21 mouse cellular contexts compared by ENCODE assay signal in genomic region chr5:100981849-100982572, GRCm38 (mm10).
A peak's percentile ranks its signal among the peaks of the same experiment; 100 is the strongest.
DNase-seq lines count a peak whose midpoint lies in the region; ATAC-seq lines count a peak whose summit lies in the region.
"Had no signal": no experiment of that assay in that cellular context is flagged by ENCODE, and none has a peak within 500 bp of the region (broad histone marks: within the 10 kb centered on the region; RNA-seq: fewer than 3 reads in every experiment).

No protein-coding gene starts in this region.

- ATAC-seq in midbrain, embryonic 14.5 days (ENCODE audit: low FRiP score, low TSS enrichment), result no peak
- no peak for ATAC-seq in midbrain, embryonic 11.5 days (ENCODE audit: low FRiP score)
- ATAC-seq in neural tube, embryonic 11.5 days (ENCODE audit: insufficient read depth, low FRiP score, low TSS enrichment), result 0 out of 2 replicates have a peak, but pooled peaks have one; percentile 27
- ATAC-seq in cerebellum, adult (ENCODE audit: insufficient number of reproducible peaks, low FRiP score, low TSS enrichment), result no peak
- ATAC-seq: liver, postnatal 0 days had no signal

- DNase-seq in embryo, embryonic 11 days, result peak; percentile 33
- no peak for DNase-seq in embryo, embryonic 10 days (ENCODE audit: low spot score)
- DNase-seq in midbrain, embryonic 14.5 days, result peak; percentile 25
- no peak for DNase-seq in midbrain, embryonic 11.5 days (ENCODE audit: low spot score, missing footprints)
- peak; percentile 58 for DNase-seq in neural tube, embryonic 11.5 days (ENCODE audit: low spot score)
- DNase-seq in ovary, postnatal 10 days (ENCODE audit: low spot score), result no peak
- DNase-seq in layer of hippocampus, adult 11-12 months (ENCODE audit: low spot score), result no peak
- DNase-seq: cerebellum, adult 9-11 months; gastrocnemius, postnatal 36 days; heart, postnatal 4 days; kidney, adult 11 months; kidney, postnatal 14 days; layer of hippocampus, adult 9-11 months; liver, postnatal 0 days; lung, postnatal 14 days; thymus, postnatal 36 days had no signal

- peak overlapping the region; percentile 11; the same call in 1 of the 2 replicates for H3K4me2 ChIP-seq in midbrain, embryonic 14.5 days (ENCODE audit: low read length)
- no peak overlapping the region for H3K4me2 ChIP-seq in midbrain, embryonic 11.5 days
- H3K4me2 ChIP-seq in neural tube, embryonic 11.5 days (ENCODE audit: low read depth), result no peak overlapping the region
- H3K4me2 ChIP-seq: heart, embryonic 12.5 days; limb, embryonic 15.5 days had no signal

- H3K9ac ChIP-seq in midbrain, embryonic 14.5 days (replicated peaks; ENCODE audit: low read length), result no peak overlapping the region
- H3K9ac ChIP-seq in midbrain, embryonic 11.5 days (ENCODE audit: low read length), result no peak overlapping the region
- H3K9ac ChIP-seq in neural tube, embryonic 11.5 days (ENCODE audit: low read length), result no peak overlapping the region
- H3K9ac ChIP-seq: heart, embryonic 12.5 days; limb, embryonic 15.5 days; liver, postnatal 0 days had no signal

- H3K36me3 ChIP-seq in midbrain, embryonic 14.5 days (ENCODE audit: control insufficient read depth, insufficient read depth, low read length), result no peaks in the 10 kb centered on the region
- H3K36me3 ChIP-seq in midbrain, embryonic 11.5 days (ENCODE audit: control insufficient read depth, insufficient read depth, low read length), result no peaks in the 10 kb centered on the region
- no peaks in the 10 kb centered on the region for H3K36me3 ChIP-seq in neural tube, embryonic 11.5 days (ENCODE audit: control insufficient read depth, insufficient read depth, low read length)
- H3K36me3 ChIP-seq: heart, embryonic 12.5 days; limb, embryonic 15.5 days had no signal

- no peak overlapping the region for H3K27ac ChIP-seq in midbrain, embryonic 14.5 days (replicated peaks; ENCODE audit: low read depth, low read length)
- no peak overlapping the region for H3K27ac ChIP-seq in midbrain, embryonic 11.5 days (ENCODE audit: low read depth, low read length)
- no peak overlapping the region for H3K27ac ChIP-seq in neural tube, embryonic 11.5 days (ENCODE audit: low read depth, low read length)
- H3K27ac ChIP-seq: limb, embryonic 15.5 days had no signal

- no peak overlapping the region for H3K4me3 ChIP-seq in midbrain, embryonic 14.5 days (replicated peaks; ENCODE audit: low read depth, low read length)
- H3K4me3 ChIP-seq in midbrain, embryonic 11.5 days (ENCODE audit: low read depth, low read length), result no peak overlapping the region
- H3K4me3 ChIP-seq in neural tube, embryonic 11.5 days (ENCODE audit: low read depth, low read length), result no peak overlapping the region
- H3K4me3 ChIP-seq: erythroblast, embryonic 14.5 days; heart, embryonic 12.5 days; limb, embryonic 15.5 days; megakaryocyte, embryonic 14.5 days had no signal

- H3K4me1 ChIP-seq in midbrain, embryonic 14.5 days (ENCODE audit: control insufficient read depth, insufficient read depth, low read length), result no peaks in the 10 kb centered on the region
- H3K4me1 ChIP-seq in midbrain, embryonic 11.5 days (ENCODE audit: control insufficient read depth, insufficient read depth, low read length), result no peaks in the 10 kb centered on the region; the same call in 1 of the 2 replicates
- H3K4me1 ChIP-seq in neural tube, embryonic 11.5 days (ENCODE audit: control insufficient read depth, insufficient read depth, low read length), result no peaks in the 10 kb centered on the region
- H3K4me1 ChIP-seq: heart, embryonic 12.5 days; limb, embryonic 15.5 days; megakaryocyte, embryonic 14.5 days had no signal

- H3K27me3 ChIP-seq in midbrain, embryonic 14.5 days (ENCODE audit: control insufficient read depth, insufficient read depth, low read length), result no peaks in the 10 kb centered on the region
- H3K27me3 ChIP-seq in midbrain, embryonic 11.5 days (ENCODE audit: control insufficient read depth, insufficient read depth, low read length), result no peaks in the 10 kb centered on the region
- no peaks in the 10 kb centered on the region for H3K27me3 ChIP-seq in neural tube, embryonic 11.5 days (ENCODE audit: control insufficient read depth, insufficient read depth, low read length)
- H3K27me3 ChIP-seq: heart, embryonic 12.5 days; limb, embryonic 15.5 days; megakaryocyte, embryonic 14.5 days had no signal

- no peaks in the 10 kb centered on the region for H3K9me3 ChIP-seq in midbrain, embryonic 14.5 days (ENCODE audit: control insufficient read depth, low read length)
- no peaks in the 10 kb centered on the region for H3K9me3 ChIP-seq in midbrain, embryonic 11.5 days (ENCODE audit: control insufficient read depth, low read length)
- no peaks in the 10 kb centered on the region for H3K9me3 ChIP-seq in neural tube, embryonic 11.5 days (ENCODE audit: control insufficient read depth, low read length)
- H3K9me3 ChIP-seq: heart, embryonic 12.5 days; limb, embryonic 15.5 days had no signal

- WGBS in midbrain, embryonic 14.5 days, result 72% methylated on average over 18 of the region's 18 CpGs
- 84% methylated on average over 18 of the region's 18 CpGs for WGBS in midbrain, embryonic 11.5 days
- WGBS in neural tube, embryonic 11.5 days, result 50% methylated on average over 18 of the region's 18 CpGs

Comparison
In these comparisons a context has a peak if more than half of its experiments do, and no peak if none do; other contexts are left out.
1. DNase-seq: peak in embryo, embryonic 11 days (single experiment), midbrain, embryonic 14.5 days (single experiment) and neural tube, embryonic 11.5 days (single experiment); none in embryo, embryonic 10 days (single experiment), midbrain, embryonic 11.5 days (single experiment), ovary, postnatal 10 days (single experiment) and layer of hippocampus, adult 11-12 months (single experiment).